Mouse (Mus musculus) heart, adult 2 months (tissue): ENCODE measurements around the gene Rnf114. TPM values are rescaled to one million over a fixed set of nuclear protein-coding genes. Genes with fewer than 3 reads are reported as not detected.
A peak's percentile ranks its signal among the peaks of the same experiment; 100 is the strongest.

Experiments used
- DNase-seq, 2 experiments: peaks; one replicate each; pipeline ENCODE4 v3.0.0; 2021
- H3K27ac ChIP-seq: fragments of 200-600 bp; 2 replicates; pipeline ENCODE4 v1.8.1; 2022
- H3K27me3 ChIP-seq: fragments of 200-500 bp; 2 replicates; pipeline ENCODE4 v1.6.1; 2012; ENCODE audit warnings: mild to moderate bottlenecking, low read length, inconsistent platforms, mixed read lengths; ENCODE audit not compliant: control insufficient read depth, insufficient read depth
- H3K36me3 ChIP-seq: fragments of 200-500 bp; 2 replicates; pipeline ENCODE4 v1.6.1; 2012; ENCODE audit warnings: low read length, inconsistent platforms; ENCODE audit not compliant: control insufficient read depth, insufficient read depth
- H3K4me1 ChIP-seq: fragments of 200-500 bp; 2 replicates; pipeline ENCODE4 v1.6.1; 2011; ENCODE audit warnings: low read length; ENCODE audit not compliant: control insufficient read depth, insufficient read depth
- H3K4me3 ChIP-seq: fragments of 200-600 bp; 2 replicates; pipeline ENCODE4 v1.8.1; 2022
- H3K79me2 ChIP-seq: fragments of 200-500 bp; replicated peaks from 2 replicates; pipeline ENCODE4 v1.6.1; 2012; ENCODE audit warnings: mild to moderate bottlenecking, inconsistent platforms, low read length, moderate library complexity, mixed read lengths; ENCODE audit not compliant: control insufficient read depth, insufficient read depth
- H3K9ac ChIP-seq: fragments of 200-500 bp; 2 replicates; pipeline ENCODE4 v1.6.1; 2012; ENCODE audit warnings: low read depth, mild to moderate bottlenecking, control low read depth, inconsistent platforms, low read length, mixed read lengths
- CTCF ChIP-seq: fragments of 200-600 bp; IDR thresholded peaks from 2 replicates; pipeline ENCODE4 v1.8.1; 2022; ENCODE audit warnings: antibody characterized with exemption, mild to moderate bottlenecking, moderate library complexity
- EP300 ChIP-seq: fragments of 200-500 bp; IDR thresholded peaks from 2 replicates; pipeline ENCODE4 v1.6.1; 2011; ENCODE audit warnings: low read depth, low read length, control low read depth; ENCODE audit not compliant: insufficient read depth
- POLR2A ChIP-seq: fragments of 200-500 bp; IDR thresholded peaks from 2 replicates; pipeline ENCODE4 v1.6.1; 2011; ENCODE audit warnings: mild to moderate bottlenecking, low read depth, low read length, control low read depth; ENCODE audit not compliant: insufficient read depth
- WGBS: fragments of 180-500 bp; shearing (Covaris S2); methylation state at CpG from one replicate; pipeline ENCODE4 v1.1.7; 2018; 5-methylcytosine and 5-hydroxymethylcytosine counted together
- intact Hi-C: fragments of 180-260 bp; cut with DNase I; formaldehyde crosslinking; loops from one replicate; pipeline ENCODE4 v1.15.1; 2025
- polyA plus RNA-seq: library from polyadenylated mRNA; depleted of rRNA; stranded (reverse); fragments of >200 nt; gene quantifications from 2 replicates; pipeline ENCODE4 v1.2.3, GENCODE M21; 2012
- total RNA-seq, 2 experiments: library from RNA; stranded (reverse); gene quantifications; 2 replicates each; pipeline ENCODE4 v1.2.3; 2021

Rnf114 gene
- total and polyA plus RNA-seq, 3 experiments: 60.4 to 96.3 (median 76.7) TPM

- no peaks in the 10 kb centered on the region for H3K36me3 ChIP-seq
- no peak overlapping the region for H3K9ac ChIP-seq
- no peaks in the 10 kb centered on the region for H3K27me3 ChIP-seq
- no peaks in the 10 kb centered on the region for H3K79me2 ChIP-seq
- no peak overlapping the region for H3K4me3 ChIP-seq
- intact Hi-C loops: no loop called here
- TF ChIP-seq EP300 (no peak), CTCF (no peak), POLR2A (no peak)
- WGBS: 55% methylated on average over 7 of the region's 7 CpGs
- no peak overlapping the region for H3K27ac ChIP-seq
- H3K4me1 ChIP-seq: peaks cover 3% of the 10 kb centered on the region
- DNase-seq: no peak
Observed at GRCm38 (mm10) chr2:167496437-167496836, 4.0 kb downstream of the Rnf114 start.

- H3K4me3 ChIP-seq: no peak overlapping the region
- WGBS: 71% methylated on average over 5 of the region's 5 CpGs
- no peak for DNase-seq
- TF ChIP-seq CTCF: peak; percentile 79
- TF ChIP-seq POLR2A: no peak
- intact Hi-C loops: no loop called here
- no peak overlapping the region for H3K27ac ChIP-seq
- 0 out of 2 replicates have a peak, but pooled peaks cover 1% of the 10 kb centered on the region for H3K4me1 ChIP-seq
- no peaks in the 10 kb centered on the region for H3K27me3 ChIP-seq
- H3K79me2 ChIP-seq: no peaks in the 10 kb centered on the region
- H3K36me3 ChIP-seq: no peaks in the 10 kb centered on the region
- no peak overlapping the region for H3K9ac ChIP-seq
Observed at GRCm38 (mm10) chr2:167497272-167497671, 4.8 kb downstream of the Rnf114 start.

GRCm38 (mm10) chr2:167502554-167503252 lies 10.3 kb downstream of the Rnf114 start:
- H3K9ac ChIP-seq: peak overlapping the region; percentile 21
- peak overlapping the region; percentile 86 for H3K27ac ChIP-seq
- TF ChIP-seq CTCF (no peak), POLR2A (no peak), EP300 (no peak)
- 36% methylated on average over 13 of the region's 13 CpGs for WGBS
- intact Hi-C loops: no loop called here
- peak overlapping the region; percentile 99 for H3K4me3 ChIP-seq
- H3K27me3 ChIP-seq: no peaks in the 10 kb centered on the region
- H3K4me1 ChIP-seq: peaks cover 9% of the 10 kb centered on the region
- peaks cover 4% of the 10 kb centered on the region; the same call in 1 of the 2 replicates for H3K79me2 ChIP-seq
- DNase-seq: no peak
- peaks cover 9% of the 10 kb centered on the region for H3K36me3 ChIP-seq

DNA sequence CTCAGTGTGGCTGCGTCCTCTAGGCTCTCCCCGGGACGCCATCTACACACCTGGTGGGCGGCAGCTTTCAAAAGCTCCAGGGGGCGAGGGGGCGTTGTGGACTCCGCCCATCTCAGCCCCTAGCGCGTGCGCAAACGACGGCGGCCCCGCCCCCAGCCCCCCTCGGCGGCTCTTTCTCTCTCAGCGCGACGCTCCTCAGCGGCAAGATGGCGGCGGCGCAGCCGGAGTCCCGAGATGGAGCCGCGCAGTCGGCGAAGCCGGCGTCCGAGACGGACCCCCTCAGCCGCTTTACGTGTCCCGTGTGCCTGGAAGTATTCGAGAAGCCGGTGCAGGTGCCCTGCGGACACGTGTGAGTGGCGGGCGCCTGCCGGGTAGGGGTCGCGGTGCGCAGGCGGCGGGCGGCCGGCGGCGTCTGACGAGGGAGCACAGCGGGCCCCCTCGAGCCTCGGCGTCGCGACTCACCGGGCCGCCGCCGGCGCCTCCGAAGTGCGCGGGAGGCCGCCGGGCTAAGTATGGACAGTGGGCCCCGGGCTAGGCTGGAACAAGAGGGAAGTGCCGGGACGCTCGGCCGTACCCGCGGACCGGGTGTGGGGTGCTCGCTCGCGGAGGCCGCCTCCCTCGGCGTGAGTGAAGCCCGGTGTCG lies 10.9 kb downstream of the Rnf114 start:
- Histone ChIP-seq H3K27ac (peak overlapping the region; percentile 86), H3K9ac (peak overlapping the region; percentile 96), H3K79me2 (peaks cover 4% of the 10 kb centered on the region; the same call in 1 of the 2 replicates), H3K27me3 (no peaks in the 10 kb centered on the region), H3K36me3 (peaks cover 9% of the 10 kb centered on the region), H3K4me1 (peaks cover 9% of the 10 kb centered on the region), H3K4me3 (peak overlapping the region; percentile 99)
- DNase-seq: peak; percentile 90 to 91
- TF ChIP-seq CTCF (peak; percentile 32; the same call in 1 of the 2 replicates), EP300 (no peak), POLR2A (peak; percentile 63; the same call in 1 of the 2 replicates)
- under 1% methylated on average over 79 of the region's 85 CpGs for WGBS
- intact Hi-C loops: no loop called here

DNA sequence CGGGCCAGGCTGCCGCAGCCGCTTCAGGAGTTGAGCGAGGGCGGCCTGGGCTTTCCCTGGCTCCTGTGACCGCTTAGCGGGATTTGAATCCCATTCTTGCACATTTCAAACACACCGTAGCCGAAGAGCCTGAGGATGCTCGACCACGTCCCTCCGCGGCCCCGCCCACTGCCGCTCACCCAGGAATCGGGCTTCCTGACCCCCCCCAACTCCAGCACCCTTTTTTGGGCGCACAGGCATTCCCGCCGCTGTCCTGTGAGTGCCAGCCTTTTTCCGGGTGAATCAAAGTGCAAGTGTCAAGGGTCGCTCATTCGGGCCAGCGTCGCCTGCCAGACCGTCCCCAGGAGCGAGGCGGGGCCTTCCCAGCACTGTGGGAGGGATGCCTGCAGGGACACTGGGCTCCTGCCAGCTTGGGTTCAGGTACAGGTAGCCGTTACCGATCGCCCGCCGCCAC lies 11.5 kb downstream of the Rnf114 start:
- WGBS: under 1% methylated on average over 32 of the region's 32 CpGs
- Histone ChIP-seq H3K27ac (peak overlapping the region; percentile 86), H3K4me1 (peaks cover 9% of the 10 kb centered on the region), H3K4me3 (peak overlapping the region; percentile 99), H3K79me2 (peaks cover 4% of the 10 kb centered on the region; the same call in 1 of the 2 replicates), H3K27me3 (no peaks in the 10 kb centered on the region), H3K9ac (peak overlapping the region; percentile 96), H3K36me3 (peaks cover 9% of the 10 kb centered on the region)
- peak; percentile 77 for DNase-seq
- TF ChIP-seq POLR2A: 0 out of 2 replicates have a peak, but pooled peaks have one; percentile 8
- no peak for TF ChIP-seq EP300
- intact Hi-C loops: no loop called here

DNA sequence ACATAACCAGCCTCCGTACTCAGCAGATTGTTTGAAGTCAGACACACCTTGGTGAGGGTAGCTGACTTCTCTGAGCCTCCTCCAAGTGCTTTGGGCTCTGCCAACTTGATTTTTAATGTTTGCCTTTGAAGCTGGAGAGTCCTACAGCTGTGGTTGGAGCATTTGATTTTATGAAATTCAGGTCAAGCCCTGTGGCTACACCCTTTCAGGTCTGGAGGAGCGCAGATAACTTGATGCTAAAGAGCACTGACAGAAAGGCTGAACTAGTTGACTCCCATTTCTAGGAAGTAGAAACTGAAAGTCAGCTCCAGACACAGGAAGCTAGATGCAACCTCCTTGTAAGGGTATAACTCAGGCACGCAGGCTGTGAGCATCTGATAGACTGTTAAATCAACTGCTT lies 12.7 kb downstream of the Rnf114 start:
- peak overlapping the region; percentile 26; the same call in 1 of the 2 replicates for H3K9ac ChIP-seq
- 40% methylated on average over 3 of the region's 3 CpGs for WGBS
- H3K27me3 ChIP-seq: no peaks in the 10 kb centered on the region
- intact Hi-C loops: no loop called here
- H3K79me2 ChIP-seq: peaks cover 4% of the 10 kb centered on the region; the same call in 1 of the 2 replicates
- DNase-seq: no peak
- H3K4me1 ChIP-seq: peaks cover 10% of the 10 kb centered on the region
- peak overlapping the region; percentile 26 for H3K4me3 ChIP-seq
- peaks cover 11% of the 10 kb centered on the region for H3K36me3 ChIP-seq
- TF ChIP-seq EP300 (no peak), POLR2A (no peak), CTCF (no peak)
- peak overlapping the region; percentile 86 for H3K27ac ChIP-seq
